Comparison of ENCODE assay signal across 26 mouse cellular contexts in genomic region chr7:75744978-75745638, GRCm38 (mm10).
A peak's percentile ranks its signal among the peaks of the same experiment; 100 is the strongest.
DNase-seq lines count a peak whose midpoint lies in the region; ATAC-seq and TF ChIP-seq lines count a peak whose summit lies in the region.
"Had no signal": no experiment of that assay in that cellular context is flagged by ENCODE, and none has a peak within 500 bp of the region (broad histone marks: within the 10 kb centered on the region; RNA-seq: fewer than 3 reads in every experiment).

No protein-coding gene starts in this region.

- no peaks in the 10 kb centered on the region for H3K9me3 ChIP-seq in heart, embryonic 14.5 days (ENCODE audit: control insufficient read depth, low read length)
- no peaks in the 10 kb centered on the region for H3K9me3 ChIP-seq in midbrain, embryonic 11.5 days (ENCODE audit: control insufficient read depth, low read length)
- no peaks in the 10 kb centered on the region for H3K9me3 ChIP-seq in midbrain, embryonic 14.5 days (ENCODE audit: control insufficient read depth, low read length)
- no peaks in the 10 kb centered on the region for H3K9me3 ChIP-seq in CH12.LX (replicated peaks; ENCODE audit: low read length)
- H3K9me3 ChIP-seq: embryonic facial prominence, embryonic 12.5 days; forebrain, embryonic 10.5 days; forebrain, embryonic 15.5 days; hindbrain, embryonic 12.5 days; limb, embryonic 12.5 days; liver, embryonic 15.5 days had no signal

- peaks cover 7 to 28% of the 10 kb centered on the region in 2 experiments; a peak in 3 of 4 replicates for H3K4me1 ChIP-seq in heart, embryonic 14.5 days (ENCODE audit: control insufficient read depth in 2 of 2, insufficient read depth in 2 of 2, low read length in 2 of 2)
- no peaks in the 10 kb centered on the region for H3K4me1 ChIP-seq in heart, adult 2 months (ENCODE audit: control insufficient read depth, insufficient read depth, low read length)
- H3K4me1 ChIP-seq in midbrain, embryonic 11.5 days (ENCODE audit: control insufficient read depth, insufficient read depth, low read length), result no peaks in the 10 kb centered on the region
- no peaks in the 10 kb centered on the region for H3K4me1 ChIP-seq in midbrain, embryonic 14.5 days (ENCODE audit: control insufficient read depth, insufficient read depth, low read length)
- peaks cover 2 to 38% of the 10 kb centered on the region in 2 experiments; a peak in 2 of 4 replicates for H3K4me1 ChIP-seq in CH12.LX (ENCODE audit: control insufficient read depth in 1 of 2, insufficient read depth in 2 of 2)
- H3K4me1 ChIP-seq: embryonic facial prominence, embryonic 12.5 days; forebrain, embryonic 10.5 days; forebrain, embryonic 15.5 days; hindbrain, embryonic 12.5 days; limb, embryonic 12.5 days had no signal

- dilution Hi-C loops in CH12.LX (cut with MboI; ENCODE audit: extremely low pct_ligation_motif_present, extremely low pct_unique_long_range_greater_than_20kb, low sequenced_read_pairs), result no loop called here

- no peak overlapping the region for H3K9ac ChIP-seq in heart, embryonic 14.5 days (ENCODE audit: low read length)
- no peak overlapping the region for H3K9ac ChIP-seq in heart, adult 2 months (ENCODE audit: low read depth, low read length)
- no peak overlapping the region for H3K9ac ChIP-seq in midbrain, embryonic 11.5 days (ENCODE audit: low read length)
- H3K9ac ChIP-seq in midbrain, embryonic 14.5 days (replicated peaks; ENCODE audit: low read length), result no peak overlapping the region
- no peak overlapping the region for H3K9ac ChIP-seq in CH12.LX (ENCODE audit: insufficient read depth, low read depth)
- H3K9ac ChIP-seq: embryonic facial prominence, embryonic 12.5 days; forebrain, embryonic 15.5 days; hindbrain, embryonic 12.5 days; limb, embryonic 12.5 days; liver, embryonic 15.5 days; lung, embryonic 14.5 days had no signal

- in situ Hi-C loops in CH12.LX (cut with MboI; ENCODE audit: low pct_ligation_motif_present, low pct_unique_long_range_greater_than_20kb, low sequenced_read_pairs), result loop anchor here (5.0 to 25.0 kb wide), 3 partner anchors 87 to 608 kb away; no protein-coding TSS in a partner anchor

- H3K4me3 ChIP-seq in heart, embryonic 14.5 days (ENCODE audit: control insufficient read depth in 1 of 2, insufficient read depth in 1 of 2, low read depth in 1 of 2, low read length in 2 of 2), result no peak overlapping the region
- no peak overlapping the region for H3K4me3 ChIP-seq in heart, adult 2 months
- H3K4me3 ChIP-seq in midbrain, embryonic 11.5 days (ENCODE audit: low read depth, low read length), result no peak overlapping the region
- H3K4me3 ChIP-seq in midbrain, embryonic 14.5 days (replicated peaks; ENCODE audit: low read depth, low read length), result no peak overlapping the region
- H3K4me3 ChIP-seq in CH12.LX (replicated peaks in 1 of 3; ENCODE audit: low read depth in 2 of 3, low read length in 2 of 3, poor library complexity in 1 of 3), result no peak overlapping the region
- H3K4me3 ChIP-seq: embryonic facial prominence, embryonic 12.5 days; forebrain, embryonic 10.5 days; forebrain, embryonic 15.5 days; hindbrain, embryonic 12.5 days; layer of hippocampus, adult 2 months; left cerebral cortex, adult 2 months; limb, embryonic 12.5 days; liver, embryonic 15.5 days had no signal

- TF ChIP-seq RAD21 in CH12.LX (IDR thresholded peaks at IDR 0.05; ENCODE audit: low read depth, low read length), result no peak; the same call in 1 of the 2 replicates

- peak overlapping the region; percentile 35 to 43; a peak in 2 of 4 replicates for H3K27ac ChIP-seq in heart, embryonic 14.5 days (replicated peaks in 1 of 2; ENCODE audit: control insufficient read depth in 1 of 2, insufficient read depth in 1 of 2, low read depth in 2 of 2, low read length in 2 of 2)
- H3K27ac ChIP-seq in heart, adult 2 months, result no peak overlapping the region
- H3K27ac ChIP-seq in midbrain, embryonic 11.5 days (ENCODE audit: low read depth, low read length), result no peak overlapping the region
- H3K27ac ChIP-seq in midbrain, embryonic 14.5 days (replicated peaks; ENCODE audit: low read depth, low read length), result no peak overlapping the region
- H3K27ac ChIP-seq in CH12.LX (ENCODE audit: insufficient read depth, low read depth), result 0 out of 2 replicates have a peak overlapping the region, but pooled peaks have one; percentile 64
- H3K27ac ChIP-seq: embryonic facial prominence, embryonic 12.5 days; forebrain, embryonic 10.5 days; forebrain, embryonic 15.5 days; hindbrain, embryonic 12.5 days; hindbrain, postnatal 0 days; layer of hippocampus, adult 2 months; left cerebral cortex, adult 2 months; liver, embryonic 15.5 days; stomach, postnatal 0 days had no signal

- DNase-seq in heart, adult 2 months, result no peak
- DNase-seq in midbrain, embryonic 11.5 days (ENCODE audit: low spot score, missing footprints), result peak; percentile 72
- DNase-seq in midbrain, embryonic 14.5 days, result no peak
- DNase-seq in CH12.LX (ENCODE audit: extremely low read depth), result peak; percentile 65
- DNase-seq: adrenal gland, adult 2 months; B cell, adult 2 months; cerebellum, adult 2 months; cerebellum, postnatal 25 days; right cerebral cortex, adult 18-20 months; thymus, postnatal 4 days had no signal

- no peak for TF ChIP-seq POLR2A in heart, adult 2 months (IDR thresholded peaks at IDR 0.05; ENCODE audit: insufficient read depth, low read depth, low read length)
- TF ChIP-seq POLR2A in CH12.LX (IDR thresholded peaks at IDR 0.05; ENCODE audit: low read depth, low read length), result no peak

- peaks cover 91% of the 10 kb centered on the region for H3K36me3 ChIP-seq in heart, embryonic 14.5 days (ENCODE audit: control insufficient read depth, insufficient read depth, low read length)
- peaks cover 5% of the 10 kb centered on the region for H3K36me3 ChIP-seq in heart, adult 2 months (ENCODE audit: control insufficient read depth, insufficient read depth, low read length)
- peaks cover 4% of the 10 kb centered on the region for H3K36me3 ChIP-seq in midbrain, embryonic 11.5 days (ENCODE audit: control insufficient read depth, insufficient read depth, low read length)
- peaks cover 36% of the 10 kb centered on the region for H3K36me3 ChIP-seq in midbrain, embryonic 14.5 days (ENCODE audit: control insufficient read depth, insufficient read depth, low read length)
- peaks cover 61 to 89% of the 10 kb centered on the region in 2 experiments for H3K36me3 ChIP-seq in CH12.LX (replicated peaks in 1 of 2; ENCODE audit: control insufficient read depth in 1 of 2, insufficient read depth in 1 of 2, low read length in 1 of 2)

- no peak for ATAC-seq in heart, embryonic 14.5 days (ENCODE audit: insufficient number of reproducible peaks, insufficient read depth, low FRiP score, low read depth)
- ATAC-seq in midbrain, embryonic 11.5 days (ENCODE audit: low FRiP score), result no peak
- ATAC-seq in midbrain, embryonic 14.5 days (ENCODE audit: low FRiP score, low TSS enrichment), result no peak
- ATAC-seq in inflammation-experienced regulatory T-cells, adult 6 months, result peak; percentile 47
- no peak for ATAC-seq in cerebellum, adult (ENCODE audit: insufficient number of reproducible peaks, low FRiP score, low TSS enrichment)
- ATAC-seq: forebrain, embryonic 15.5 days; hindbrain, postnatal 0 days; intestine, postnatal 0 days; midbrain, embryonic 16.5 days had no signal

- no peak for TF ChIP-seq CTCF in heart, adult 2 months (IDR thresholded peaks at IDR 0.05)
- TF ChIP-seq CTCF in CH12.LX (conservative IDR thresholded peaks at IDR 0.05 in 1 of 2, IDR thresholded peaks at IDR 0.05 in 1 of 2; ENCODE audit: low read depth in 2 of 2, low read length in 2 of 2), result no peak

- no peaks in the 10 kb centered on the region for H3K79me2 ChIP-seq in heart, adult 2 months (replicated peaks; ENCODE audit: control insufficient read depth, insufficient read depth, low read length)
- H3K79me2 ChIP-seq in CH12.LX (replicated peaks; ENCODE audit: control insufficient read depth, extremely low read depth, insufficient read depth, poor library complexity, severe bottlenecking), result no peaks in the 10 kb centered on the region

- no peak overlapping the region for H3K4me2 ChIP-seq in heart, embryonic 14.5 days (ENCODE audit: low read length)
- H3K4me2 ChIP-seq in midbrain, embryonic 11.5 days, result no peak overlapping the region
- H3K4me2 ChIP-seq in midbrain, embryonic 14.5 days (ENCODE audit: low read length), result no peak overlapping the region
- no peak overlapping the region for H3K4me2 ChIP-seq in CH12.LX (ENCODE audit: insufficient read depth, low read depth, poor library complexity, severe bottlenecking)
- H3K4me2 ChIP-seq: embryonic facial prominence, embryonic 12.5 days; forebrain, embryonic 15.5 days; hindbrain, embryonic 12.5 days; limb, embryonic 12.5 days; liver, embryonic 15.5 days; lung, embryonic 14.5 days had no signal

- intact Hi-C loops in heart, adult 2 months (cut with DNase I), result loop anchor here (5.0 kb wide), 1 partner anchor 77 kb away; no protein-coding TSS in a partner anchor

- WGBS in heart, embryonic 14.5 days, result 50% methylated on average over 7 of the region's 7 CpGs
- 56% methylated on average over 7 of the region's 7 CpGs for WGBS in heart, adult 2 months
- 91% methylated on average over 7 of the region's 7 CpGs for WGBS in midbrain, embryonic 11.5 days
- WGBS in midbrain, embryonic 14.5 days, result 87% methylated on average over 7 of the region's 7 CpGs

- H3K27me3 ChIP-seq in heart, embryonic 14.5 days (ENCODE audit: control insufficient read depth, insufficient read depth, low read length), result no peaks in the 10 kb centered on the region
- H3K27me3 ChIP-seq in heart, adult 2 months (ENCODE audit: control insufficient read depth, insufficient read depth, low read length), result no peaks in the 10 kb centered on the region
- no peaks in the 10 kb centered on the region for H3K27me3 ChIP-seq in midbrain, embryonic 11.5 days (ENCODE audit: control insufficient read depth, insufficient read depth, low read length)
- H3K27me3 ChIP-seq in midbrain, embryonic 14.5 days (ENCODE audit: control insufficient read depth, insufficient read depth, low read length), result no peaks in the 10 kb centered on the region
- no peaks in the 10 kb centered on the region for H3K27me3 ChIP-seq in CH12.LX (replicated peaks)
- H3K27me3 ChIP-seq: embryonic facial prominence, embryonic 12.5 days; forebrain, embryonic 15.5 days; hindbrain, embryonic 12.5 days; limb, embryonic 12.5 days; liver, embryonic 15.5 days had no signal

- no peak for TF ChIP-seq EP300 in heart, adult 2 months (IDR thresholded peaks at IDR 0.05; ENCODE audit: insufficient read depth, low read depth, low read length)
- TF ChIP-seq EP300 in CH12.LX (IDR thresholded peaks at IDR 0.05; ENCODE audit: low read length), result peak; percentile 84

TF ChIP-seq in CH12.LX, 34 proteins besides CTCF, POLR2A, EP300 and RAD21 (continues in another document):
- peak; percentile 45 for TF ChIP-seq MAFK (IDR thresholded peaks at IDR 0.05; ENCODE audit: insufficient replicate concordance, low read length)
- no peak for TF ChIP-seq E2F4 (IDR thresholded peaks at IDR 0.05; ENCODE audit: insufficient replicate concordance, low read depth, low read length)
- peak; percentile 77 for TF ChIP-seq BHLHE40 (IDR thresholded peaks at IDR 0.05; ENCODE audit: low read depth, low read length)
- peak; percentile 64 for TF ChIP-seq JUN (IDR thresholded peaks at IDR 0.05; ENCODE audit: insufficient read depth, low read depth, low read length)
- peak; percentile 91 for TF ChIP-seq IRF4 (IDR thresholded peaks at IDR 0.05; ENCODE audit: low read depth, low read length)
- peak; percentile 12; the same call in 1 of the 2 replicates for TF ChIP-seq CHD2 (IDR thresholded peaks at IDR 0.05; ENCODE audit: low read length)

Comparison
In these comparisons a context has a peak if more than half of its experiments do, and no peak if none do; other contexts are left out.
1. H3K27ac ChIP-seq: peak in heart, embryonic 14.5 days (2 of 2) and CH12.LX (single experiment); none in heart, adult 2 months (single experiment), midbrain, embryonic 11.5 days (single experiment) and midbrain, embryonic 14.5 days (single experiment).
2. DNase-seq: peak in midbrain, embryonic 11.5 days (single experiment) and CH12.LX (single experiment); none in heart, adult 2 months (0 of 2) and midbrain, embryonic 14.5 days (single experiment).